Mouse (Mus musculus) duodenum, adult 2 months (tissue): ENCODE measurements around the gene Prickle2. TPM values are rescaled to one million over a fixed set of nuclear protein-coding genes. Genes with fewer than 3 reads are reported as not detected.

Source experiments
- polyA plus RNA-seq: library from polyadenylated mRNA; depleted of rRNA; stranded (reverse); fragments of >200 nt; gene quantifications from 2 replicates; pipeline ENCODE4 v1.2.3, GENCODE M21; 2012; ENCODE audit warnings: low replicate concordance; rRNA removed

Prickle2 gene
- polyA plus RNA-seq: 0.51 and 1.8 TPM in 2 replicates

GRCm38 (mm10) chr6:92706145-92706466 lies at the start of gene Prickle2:
Gene Prickle2, minus strand, starts transcription at chr6:92706155.

Other genes with a start within 250 kb of the Prickle2 start
- not detected in 2 replicates for gene A730049H05Rik, start 110.3 kb upstream of the Prickle2 start, polyA plus RNA-seq
- gene Gm15737, start 163.2 kb upstream of the Prickle2 start, polyA plus RNA-seq: not detected in 2 replicates
- gene Adamts9, start 237.3 kb upstream of the Prickle2 start, polyA plus RNA-seq: 0.53 and 1.1 TPM in 2 replicates